Mouse (Mus musculus): Measurements from ENCODE around the gene Gm45213.

Gene Gm45213

GRCm38 (mm10) chr7:66043552-66044459, at the start of gene Gm45213:
Gene Gm45213 (plus strand): TSS chr7:66043602.
- no peak for DNase-seq (ENCODE audit: low read depth, low spot score)
- Histone ChIP-seq H3K27me3 (ENCODE audit: control insufficient read depth, insufficient read depth, low read length, poor library complexity, severe bottlenecking) (no peaks in the 10 kb centered on the region), H3K36me3 (ENCODE audit: control insufficient read depth, insufficient read depth, low read length, poor library complexity, severe bottlenecking) (no peaks in the 10 kb centered on the region)

DNA sequence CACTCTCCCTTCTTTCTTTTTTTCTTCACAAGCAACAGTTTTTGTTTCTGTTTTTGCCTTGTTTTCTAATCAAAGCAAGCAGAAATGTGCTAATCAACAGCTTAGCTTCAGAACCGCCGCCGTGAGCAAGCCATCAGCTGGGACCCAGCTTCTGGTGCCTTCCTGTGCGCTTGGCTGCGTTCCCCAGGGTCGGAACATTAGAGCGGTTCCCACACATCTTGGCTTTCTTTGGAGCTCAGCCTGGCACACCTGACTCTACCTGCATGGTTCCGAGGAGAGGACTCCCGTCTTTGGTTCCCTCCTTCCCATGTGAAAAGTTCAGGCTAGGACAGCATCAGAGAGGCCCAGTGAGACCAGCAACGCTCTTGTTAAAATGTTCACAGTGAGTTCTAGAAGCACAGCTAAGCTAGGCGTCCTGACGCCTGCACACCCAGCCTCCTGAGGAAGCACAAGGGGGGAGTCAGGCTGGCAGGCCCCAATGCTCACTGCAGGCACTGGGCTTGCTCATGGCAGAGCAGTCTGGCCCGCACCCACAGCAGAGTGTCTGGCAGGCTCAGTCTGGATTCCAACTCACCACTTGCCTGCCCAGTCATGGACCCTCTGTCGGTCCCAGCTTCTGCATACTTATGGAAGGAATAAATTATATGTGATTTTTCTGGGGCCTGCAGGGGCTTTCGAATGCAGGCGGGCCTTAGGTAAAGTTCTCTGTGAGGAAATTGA, 42.2 kb upstream of the Gm45213 start:
- Histone ChIP-seq H3K36me3 (ENCODE audit: control insufficient read depth, insufficient read depth, low read length, poor library complexity, severe bottlenecking) (no peaks in the 10 kb centered on the region), H3K27me3 (ENCODE audit: control insufficient read depth, insufficient read depth, low read length, poor library complexity, severe bottlenecking) (no peaks in the 10 kb centered on the region)
- no peak for DNase-seq (ENCODE audit: low read depth, low spot score)

- Histone ChIP-seq H3K27me3 (ENCODE audit: control insufficient read depth, insufficient read depth, low read length, poor library complexity, severe bottlenecking) (no peaks in the 10 kb centered on the region), H3K36me3 (ENCODE audit: control insufficient read depth, insufficient read depth, low read length, poor library complexity, severe bottlenecking) (no peaks in the 10 kb centered on the region)
- DNase-seq (ENCODE audit: low read depth, low spot score) = no peak
Measured at GRCm38 (mm10) chr7:66001797-66002196, 41.6 kb upstream of the Gm45213 start.

GRCm38 (mm10) chr7:66003447-66003846, 40.0 kb upstream of the Gm45213 start:
- no peaks in the 10 kb centered on the region for H3K36me3 ChIP-seq (ENCODE audit: control insufficient read depth, insufficient read depth, low read length, poor library complexity, severe bottlenecking)
- no peak for DNase-seq (ENCODE audit: low read depth, low spot score)
- H3K27me3 ChIP-seq (ENCODE audit: control insufficient read depth, insufficient read depth, low read length, poor library complexity, severe bottlenecking) = no peaks in the 10 kb centered on the region

DNA sequence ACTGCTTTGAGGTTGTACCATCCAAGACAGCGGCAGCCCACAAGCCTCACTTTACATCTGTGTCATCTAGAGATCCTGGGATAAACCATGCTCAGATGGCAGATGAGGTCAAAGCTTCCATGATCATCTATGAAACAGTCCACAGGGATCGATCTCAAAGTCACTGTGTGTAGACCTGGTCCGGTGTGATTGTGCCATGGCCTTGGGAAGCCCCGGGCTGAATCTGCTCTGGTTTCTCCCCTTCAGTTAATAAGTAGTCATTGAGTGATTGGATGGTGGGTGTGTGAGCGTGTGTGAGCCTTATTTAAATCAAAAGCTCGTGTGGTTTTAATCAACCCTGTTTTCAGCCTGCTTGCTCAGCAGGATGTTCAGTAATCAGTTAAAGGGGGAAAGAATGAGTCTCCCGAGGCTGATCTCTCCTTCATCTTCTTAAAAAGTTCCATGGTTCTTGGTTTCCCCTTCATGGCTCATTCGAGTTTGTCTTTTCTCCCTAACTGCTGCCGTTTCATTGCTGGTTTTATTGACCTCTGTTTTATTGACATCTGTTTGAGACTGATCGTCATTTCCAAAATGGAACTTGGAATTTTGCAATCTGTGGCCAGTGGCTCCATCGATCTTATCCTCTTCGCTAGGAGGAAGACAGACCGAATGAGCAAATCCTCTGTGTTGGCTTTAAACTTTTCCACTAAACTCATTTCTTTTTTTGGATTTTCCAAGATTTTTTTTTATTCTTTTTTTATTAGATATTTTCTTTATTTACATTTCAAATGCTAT, 39.4 kb upstream of the Gm45213 start:
- no peaks in the 10 kb centered on the region for H3K36me3 ChIP-seq (ENCODE audit: control insufficient read depth, insufficient read depth, low read length, poor library complexity, severe bottlenecking)
- no peak for DNase-seq (ENCODE audit: low read depth, low spot score)
- H3K27me3 ChIP-seq (ENCODE audit: control insufficient read depth, insufficient read depth, low read length, poor library complexity, severe bottlenecking) = no peaks in the 10 kb centered on the region

GRCm38 (mm10) chr7:66005066-66005465, 38.3 kb upstream of the Gm45213 start:
- Histone ChIP-seq H3K27me3 (ENCODE audit: control insufficient read depth, insufficient read depth, low read length, poor library complexity, severe bottlenecking) (no peaks in the 10 kb centered on the region), H3K36me3 (ENCODE audit: control insufficient read depth, insufficient read depth, low read length, poor library complexity, severe bottlenecking) (no peaks in the 10 kb centered on the region)
- DNase-seq (ENCODE audit: low read depth, low spot score) = no peak

DNA sequence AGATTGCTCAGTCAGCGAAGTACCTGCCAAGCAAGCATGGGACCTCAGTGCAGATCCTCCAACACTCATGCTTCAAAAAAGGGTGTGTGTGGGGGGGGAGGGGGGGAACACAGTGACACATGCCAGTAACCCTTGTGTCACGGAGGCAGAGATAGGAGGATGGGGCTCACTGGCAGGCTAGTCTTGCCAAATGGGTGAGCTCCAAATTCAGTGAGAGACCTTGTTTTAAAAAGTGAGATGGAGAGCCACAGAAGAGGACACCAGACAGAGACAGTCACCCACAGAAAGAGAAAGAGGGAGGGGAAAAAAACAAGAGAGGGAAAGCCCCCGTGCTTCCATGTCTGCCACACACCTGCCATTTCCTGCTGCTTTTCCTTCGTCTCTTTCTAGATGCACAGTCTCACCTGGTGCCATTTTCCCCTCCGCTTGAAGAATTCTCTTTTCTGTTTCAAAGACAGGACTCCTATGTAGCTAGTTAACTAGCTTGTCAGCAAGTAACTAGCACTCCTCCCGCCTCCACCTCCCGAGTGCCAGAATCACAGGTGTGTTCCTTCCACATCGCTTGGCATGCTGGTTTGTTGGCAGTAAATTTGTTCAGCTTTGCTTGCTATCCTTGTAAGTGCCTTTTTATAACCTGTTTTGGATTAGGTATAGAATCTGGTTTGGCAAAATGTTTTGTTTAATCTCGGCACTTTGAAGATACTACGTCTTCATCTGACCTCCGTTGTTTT, 35.1 kb upstream of the Gm45213 start:
- no peaks in the 10 kb centered on the region for H3K36me3 ChIP-seq (ENCODE audit: control insufficient read depth, insufficient read depth, low read length, poor library complexity, severe bottlenecking)
- H3K27me3 ChIP-seq (ENCODE audit: control insufficient read depth, insufficient read depth, low read length, poor library complexity, severe bottlenecking) = no peaks in the 10 kb centered on the region
- DNase-seq (ENCODE audit: low read depth, low spot score) = no peak

- Histone ChIP-seq H3K27me3 (ENCODE audit: control insufficient read depth, insufficient read depth, low read length, poor library complexity, severe bottlenecking) (no peaks in the 10 kb centered on the region), H3K36me3 (ENCODE audit: control insufficient read depth, insufficient read depth, low read length, poor library complexity, severe bottlenecking) (no peaks in the 10 kb centered on the region)
- no peak for DNase-seq (ENCODE audit: low read depth, low spot score)
Measured at GRCm38 (mm10) chr7:66008892-66009273, 34.5 kb upstream of the Gm45213 start.

DNA sequence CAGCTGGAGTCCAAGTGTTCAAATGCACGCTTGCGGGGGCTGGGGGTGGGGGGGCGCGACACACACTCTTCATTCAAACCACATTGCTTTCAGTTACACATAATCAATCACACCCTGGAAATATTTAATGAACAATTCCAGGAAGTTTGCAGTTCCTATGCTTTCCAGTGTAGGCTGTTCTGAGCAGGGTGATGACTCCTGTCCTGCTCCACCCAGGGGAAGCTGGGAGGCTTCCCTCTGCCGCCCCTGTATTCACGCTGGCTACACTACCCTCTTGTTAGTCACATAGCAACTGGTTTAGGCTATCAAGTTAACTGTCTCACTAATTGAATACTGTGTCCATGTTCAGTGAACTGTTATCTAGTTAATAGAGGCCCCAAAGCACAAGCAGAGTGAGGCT, 32.9 kb upstream of the Gm45213 start:
- no peaks in the 10 kb centered on the region for H3K27me3 ChIP-seq (ENCODE audit: control insufficient read depth, insufficient read depth, low read length, poor library complexity, severe bottlenecking)
- no peak for DNase-seq (ENCODE audit: low read depth, low spot score)
- no peaks in the 10 kb centered on the region for H3K36me3 ChIP-seq (ENCODE audit: control insufficient read depth, insufficient read depth, low read length, poor library complexity, severe bottlenecking)

- Histone ChIP-seq H3K36me3 (ENCODE audit: control insufficient read depth, insufficient read depth, low read length, poor library complexity, severe bottlenecking) (no peaks in the 10 kb centered on the region), H3K27me3 (ENCODE audit: control insufficient read depth, insufficient read depth, low read length, poor library complexity, severe bottlenecking) (no peaks in the 10 kb centered on the region)
- no peak for DNase-seq (ENCODE audit: low read depth, low spot score)
Measured at GRCm38 (mm10) chr7:66027747-66028146, 15.7 kb upstream of the Gm45213 start.

- Histone ChIP-seq H3K36me3 (ENCODE audit: control insufficient read depth, insufficient read depth, low read length, poor library complexity, severe bottlenecking) (no peaks in the 10 kb centered on the region), H3K27me3 (ENCODE audit: control insufficient read depth, insufficient read depth, low read length, poor library complexity, severe bottlenecking) (no peaks in the 10 kb centered on the region)
- DNase-seq (ENCODE audit: low read depth, low spot score) = no peak
Measured at GRCm38 (mm10) chr7:66028766-66029512, 14.5 kb upstream of the Gm45213 start.

DNA sequence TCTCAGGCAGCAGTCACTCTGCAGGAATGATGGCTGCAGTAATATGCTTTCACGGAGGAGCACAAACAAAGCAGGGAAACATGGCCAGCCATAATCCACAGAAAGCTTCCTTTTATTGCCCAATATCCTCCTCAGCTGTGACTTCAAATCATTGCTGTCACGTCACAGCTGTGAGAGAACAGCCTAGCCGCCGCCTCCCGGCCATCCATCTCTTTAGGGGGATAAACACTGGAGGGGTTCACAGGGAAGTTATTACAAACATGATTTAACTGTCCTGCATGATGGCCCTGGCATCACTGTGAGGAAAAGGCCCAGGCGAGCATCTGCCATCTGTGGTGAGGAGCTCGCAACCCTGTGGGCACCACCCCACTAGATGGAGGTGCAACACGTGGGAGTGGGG, 6.6 kb upstream of the Gm45213 start:
- no peaks in the 10 kb centered on the region for H3K27me3 ChIP-seq (ENCODE audit: control insufficient read depth, insufficient read depth, low read length, poor library complexity, severe bottlenecking)
- no peak for DNase-seq (ENCODE audit: low read depth, low spot score)
- no peaks in the 10 kb centered on the region for H3K36me3 ChIP-seq (ENCODE audit: control insufficient read depth, insufficient read depth, low read length, poor library complexity, severe bottlenecking)

DNA sequence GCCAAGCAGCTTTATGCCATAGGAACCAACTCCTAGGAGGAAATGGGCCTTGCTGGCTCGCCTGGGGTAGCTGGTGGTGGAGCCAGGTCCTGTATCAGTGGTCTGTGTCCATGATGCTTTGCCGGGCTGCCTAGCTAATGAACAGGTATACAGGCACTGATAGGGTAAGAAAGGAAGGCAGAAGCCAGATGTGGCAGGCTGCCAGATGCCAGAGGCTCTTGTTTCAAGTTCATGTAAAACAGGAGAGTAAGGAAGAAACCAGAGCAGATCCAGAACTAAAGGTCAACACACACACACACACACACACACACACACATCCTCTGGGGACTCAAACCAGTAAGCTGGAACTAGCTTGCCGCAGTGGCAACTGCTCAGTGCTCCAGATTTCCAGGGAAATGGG, 5.1 kb upstream of the Gm45213 start:
- no peak for DNase-seq (ENCODE audit: low read depth, low spot score)
- no peaks in the 10 kb centered on the region for H3K27me3 ChIP-seq (ENCODE audit: control insufficient read depth, insufficient read depth, low read length, poor library complexity, severe bottlenecking)
- no peaks in the 10 kb centered on the region for H3K36me3 ChIP-seq (ENCODE audit: control insufficient read depth, insufficient read depth, low read length, poor library complexity, severe bottlenecking)

- DNase-seq (ENCODE audit: low read depth, low spot score) = no peak
- no peaks in the 10 kb centered on the region for H3K36me3 ChIP-seq (ENCODE audit: control insufficient read depth, insufficient read depth, low read length, poor library complexity, severe bottlenecking)
- H3K27me3 ChIP-seq (ENCODE audit: control insufficient read depth, insufficient read depth, low read length, poor library complexity, severe bottlenecking) = no peaks in the 10 kb centered on the region
Measured at GRCm38 (mm10) chr7:66038730-66039129, 4.7 kb upstream of the Gm45213 start.

All from splenic B cell, adult 2 months (primary cell).